Comparison of ENCODE assay signal across 8 mouse cellular contexts in genomic region chr5:139200770-139201569, GRCm38 (mm10). TPM values are rescaled to one million over a fixed set of nuclear protein-coding genes. Genes with fewer than 3 reads are reported as not detected.
DNase-seq lines count a peak whose midpoint lies in the region; ATAC-seq and TF ChIP-seq lines count a peak whose summit lies in the region.

No protein-coding gene starts in this region.

- ATAC-seq in kidney, postnatal 0 days (replicated peaks; ENCODE audit: low FRiP score, low read depth), result no peak; the same call in none of the 2 replicates
- ATAC-seq in Patski, result peak; percentile 2
- ATAC-seq in forebrain, embryonic 11.5 days (replicated peaks; ENCODE audit: low FRiP score), result peak; percentile 43
- ATAC-seq in stomach, postnatal 0 days (ENCODE audit: low FRiP score, low TSS enrichment), result peak; percentile 45

- DNase-seq in kidney, postnatal 0 days (ENCODE audit: low spot score), result no peak
- no peak for DNase-seq in kidney, postnatal 4 days
- DNase-seq in Patski (ENCODE audit: low read depth, low spot score) (no peak), liver (peak; percentile 56)
- no peak for DNase-seq in forebrain, embryonic 11.5 days (ENCODE audit: low spot score)
- DNase-seq in stomach, postnatal 0 days (ENCODE audit: low spot score), result peak; percentile 73
- DNase-seq in right cerebral cortex, adult 18-20 months, result no peak
- DNase-seq in ovary, postnatal 10 days (ENCODE audit: low spot score), result no peak

- POLR2A ChIA-PET in Patski (lab: Charles Lee), result interaction anchor here (0.5 to 1.3 kb wide), 5 partner anchors 10 to 146 kb away, joined by 3 to 7 read pairs (median 5); no protein-coding TSS in a partner anchor

- peak overlapping the region; percentile 66 for H3K27ac ChIP-seq in kidney, postnatal 0 days
- no peak overlapping the region for H3K27ac ChIP-seq in forebrain, embryonic 11.5 days (ENCODE audit: low read depth, low read length)
- peak overlapping the region; percentile 87 for H3K27ac ChIP-seq in stomach, postnatal 0 days (replicated peaks)

- no peaks in the 10 kb centered on the region for H3K27me3 ChIP-seq in kidney, postnatal 0 days (ENCODE audit: insufficient read depth, low read length)
- H3K27me3 ChIP-seq in Patski, result no peaks in the 10 kb centered on the region
- no peaks in the 10 kb centered on the region for H3K27me3 ChIP-seq in forebrain, embryonic 11.5 days (ENCODE audit: control insufficient read depth, insufficient read depth, low read length)
- no peaks in the 10 kb centered on the region for H3K27me3 ChIP-seq in stomach, postnatal 0 days (ENCODE audit: control insufficient read depth, insufficient read depth, low read length)

- peak overlapping the region; percentile 98 for H3K4me2 ChIP-seq in kidney, postnatal 0 days (ENCODE audit: low read length)
- peak overlapping the region; percentile 91 for H3K4me2 ChIP-seq in forebrain, embryonic 11.5 days (ENCODE audit: low read depth, low read length, severe bottlenecking)
- peak overlapping the region; percentile 98 for H3K4me2 ChIP-seq in stomach, postnatal 0 days (replicated peaks; ENCODE audit: low read depth)

- peak overlapping the region; percentile 87 for H3K4me3 ChIP-seq in kidney, postnatal 0 days (replicated peaks; ENCODE audit: low read depth, low read length)
- peak overlapping the region; percentile 92 for H3K4me3 ChIP-seq in forebrain, embryonic 11.5 days (ENCODE audit: low read depth, low read length)
- peak overlapping the region; percentile 90 for H3K4me3 ChIP-seq in stomach, postnatal 0 days (ENCODE audit: low read depth, low read length)

- in situ Hi-C loops in Patski (cut with MboI; ENCODE audit: low pct_unique_long_range_greater_than_20kb), result no loop called here

- no peak for TF ChIP-seq CTCF in kidney, postnatal 0 days (IDR thresholded peaks at IDR 0.05; ENCODE audit: low read depth)
- no peak for TF ChIP-seq CTCF in Patski (IDR thresholded peaks at IDR 0.05)
- TF ChIP-seq CTCF in stomach, postnatal 0 days (IDR thresholded peaks at IDR 0.05; ENCODE audit: low read depth), result no peak

- CTCF ChIA-PET in Patski (lab: Charles Lee), result no interaction called here

- WGBS in kidney, postnatal 0 days, result under 1% methylated on average over 51 of the region's 57 CpGs
- 1% methylated on average over 54 of the region's 57 CpGs for WGBS in forebrain, embryonic 11.5 days
- 1% methylated on average over 40 of the region's 57 CpGs for WGBS in stomach, postnatal 0 days

- H3K4me1 ChIP-seq in kidney, postnatal 0 days (replicated peaks; ENCODE audit: insufficient read depth, low read length), result peaks cover 13% of the 10 kb centered on the region; the same call in 1 of the 2 replicates
- peaks cover 2% of the 10 kb centered on the region; the same call in 1 of the 2 replicates for H3K4me1 ChIP-seq in forebrain, embryonic 11.5 days (replicated peaks; ENCODE audit: control insufficient read depth, insufficient read depth, low read length)
- peaks cover 3% of the 10 kb centered on the region; the same call in 1 of the 2 replicates for H3K4me1 ChIP-seq in stomach, postnatal 0 days (replicated peaks; ENCODE audit: control insufficient read depth, insufficient read depth)

- peak overlapping the region; percentile 83 for H3K9ac ChIP-seq in kidney, postnatal 0 days (ENCODE audit: low read depth, low read length)
- H3K9ac ChIP-seq in forebrain, embryonic 11.5 days (ENCODE audit: low read length), result peak overlapping the region; percentile 86
- peak overlapping the region; percentile 85 for H3K9ac ChIP-seq in stomach, postnatal 0 days (ENCODE audit: low read length)

- TF ChIP-seq EP300 in stomach, postnatal 0 days (optimal IDR thresholded peaks at IDR 0.05), result no peak

- H3K36me3 ChIP-seq in kidney, postnatal 0 days (ENCODE audit: insufficient read depth, low read length), result no peaks in the 10 kb centered on the region
- no peaks in the 10 kb centered on the region for H3K36me3 ChIP-seq in forebrain, embryonic 11.5 days (ENCODE audit: control insufficient read depth, insufficient read depth, low read length)
- H3K36me3 ChIP-seq in stomach, postnatal 0 days (ENCODE audit: control insufficient read depth, insufficient read depth, low read length), result 0 out of 2 replicates have a peak, but pooled peaks cover 3% of the 10 kb centered on the region

- H3K9me3 ChIP-seq in kidney, postnatal 0 days (replicated peaks; ENCODE audit: low read length), result no peaks in the 10 kb centered on the region
- no peaks in the 10 kb centered on the region for H3K9me3 ChIP-seq in forebrain, embryonic 11.5 days (ENCODE audit: control insufficient read depth, low read length)
- H3K9me3 ChIP-seq in stomach, postnatal 0 days (ENCODE audit: control insufficient read depth, low read length), result no peaks in the 10 kb centered on the region

RNA-seq across cellular contexts. Expression of gene Sun1, which starts 0.5 kb away (rescaled TPM):
- 35.0 and 38.6 TPM in 2 replicates for polyA plus RNA-seq in kidney, postnatal 0 days (2015; fragmentation: Nextera tagmentation; extraction: Ambion mirVana)
- polyA plus RNA-seq in Patski (2021), result 107 TPM
- 50.7 and 56.2 TPM in 2 replicates for polyA plus RNA-seq in forebrain, embryonic 11.5 days (2014; fragmentation: Nextera tagmentation; extraction: Ambion mirVana)
- polyA plus RNA-seq in stomach, postnatal 0 days (2015; fragmentation: Nextera tagmentation; extraction: Ambion mirVana), result 24.0 TPM in 2 replicates

RNA-seq across cellular contexts. Expression of gene Dnaaf5, which starts 50.9 kb away (rescaled TPM):
- 4.7 and 5.3 TPM in 2 replicates for polyA plus RNA-seq in kidney, postnatal 0 days (2015; fragmentation: Nextera tagmentation; extraction: Ambion mirVana)
- polyA plus RNA-seq in Patski (2021), result 45.6 TPM
- polyA plus RNA-seq in forebrain, embryonic 11.5 days (2014; fragmentation: Nextera tagmentation; extraction: Ambion mirVana), result 11.5 and 11.9 TPM in 2 replicates
- 1.9 and 2.3 TPM in 2 replicates for polyA plus RNA-seq in stomach, postnatal 0 days (2015; fragmentation: Nextera tagmentation; extraction: Ambion mirVana)

RNA-seq across cellular contexts. Expression of gene Get4, which starts 51.2 kb away (rescaled TPM):
- polyA plus RNA-seq in kidney, postnatal 0 days (2015; fragmentation: Nextera tagmentation; extraction: Ambion mirVana), result 149 and 152 TPM in 2 replicates
- 134 TPM for polyA plus RNA-seq in Patski (2021)
- polyA plus RNA-seq in forebrain, embryonic 11.5 days (2014; fragmentation: Nextera tagmentation; extraction: Ambion mirVana), result 148 and 150 TPM in 2 replicates
- 132 and 133 TPM in 2 replicates for polyA plus RNA-seq in stomach, postnatal 0 days (2015; fragmentation: Nextera tagmentation; extraction: Ambion mirVana)

RNA-seq across cellular contexts. Expression of gene Prkar1b, which starts 51.2 kb away (rescaled TPM):
- polyA plus RNA-seq in kidney, postnatal 0 days (2015; fragmentation: Nextera tagmentation; extraction: Ambion mirVana), result 19.3 and 21.8 TPM in 2 replicates
- 0.55 TPM for polyA plus RNA-seq in Patski (2021)
- 10.9 and 13.0 TPM in 2 replicates for polyA plus RNA-seq in forebrain, embryonic 11.5 days (2014; fragmentation: Nextera tagmentation; extraction: Ambion mirVana)
- 9.6 and 10.6 TPM in 2 replicates for polyA plus RNA-seq in stomach, postnatal 0 days (2015; fragmentation: Nextera tagmentation; extraction: Ambion mirVana)

Comparison
In these comparisons a context has a peak if more than half of its experiments do, and no peak if none do; other contexts are left out.
1. DNase-seq: peak in liver (single experiment) and stomach, postnatal 0 days (single experiment); none in kidney, postnatal 0 days (single experiment), kidney, postnatal 4 days (0 of 2), Patski (single experiment), forebrain, embryonic 11.5 days (single experiment), right cerebral cortex, adult 18-20 months (single experiment) and ovary, postnatal 10 days (single experiment).
2. Peak in every context shown above with its lines, with median percentiles within 50 percentile points of each other: H3K4me2 ChIP-seq, H3K4me3 ChIP-seq and H3K9ac ChIP-seq.